In genomic region chr12:117756010-117756409, GRCm38 (mm10) we compare ENCODE assay signal across 9 mouse cellular contexts. TPM values are rescaled to one million over a fixed set of nuclear protein-coding genes. Genes with fewer than 3 reads are reported as not detected.
DNase-seq lines count a peak whose midpoint lies in the region; ATAC-seq lines count a peak whose summit lies in the region.
"Had no signal": no experiment of that assay in that cellular context is flagged by ENCODE, and none has a peak within 500 bp of the region (broad histone marks: within the 10 kb centered on the region; RNA-seq: fewer than 3 reads in every experiment).

No protein-coding gene starts in this region.

- WGBS in heart, embryonic 16.5 days, result 19% methylated on average over 7 of the region's 7 CpGs
- 31% methylated on average over 7 of the region's 7 CpGs for WGBS in lung, embryonic 16.5 days

- no peak overlapping the region for H3K4me2 ChIP-seq in heart, embryonic 16.5 days (ENCODE audit: low read depth, low read length)
- no peak overlapping the region for H3K4me2 ChIP-seq in lung, embryonic 16.5 days (ENCODE audit: low read depth, low read length)
- H3K4me2 ChIP-seq: hindbrain, embryonic 15.5 days; limb, embryonic 12.5 days had no signal

- intact Hi-C loops in gastrocnemius, postnatal 36 days (cut with DNase I), result no loop called here

- no peaks in the 10 kb centered on the region for H3K27me3 ChIP-seq in heart, embryonic 16.5 days (ENCODE audit: control insufficient read depth, insufficient read depth, low read length)
- H3K27me3 ChIP-seq in lung, embryonic 16.5 days (ENCODE audit: control insufficient read depth, insufficient read depth, low read depth, low read length), result no peaks in the 10 kb centered on the region
- H3K27me3 ChIP-seq: hindbrain, embryonic 15.5 days had no signal

- H3K36me3 ChIP-seq in heart, embryonic 16.5 days (ENCODE audit: control insufficient read depth, insufficient read depth), result no peaks in the 10 kb centered on the region
- H3K36me3 ChIP-seq in lung, embryonic 16.5 days (ENCODE audit: control insufficient read depth, insufficient read depth, low read length), result peaks cover 3% of the 10 kb centered on the region; the same call in 1 of the 2 replicates
- H3K36me3 ChIP-seq: limb, embryonic 12.5 days had no signal

- H3K9me3 ChIP-seq in heart, embryonic 16.5 days (replicated peaks; ENCODE audit: control insufficient read depth, low read length), result no peaks in the 10 kb centered on the region
- no peaks in the 10 kb centered on the region for H3K9me3 ChIP-seq in lung, embryonic 16.5 days (ENCODE audit: control insufficient read depth, low read length)
- H3K9me3 ChIP-seq: hindbrain, embryonic 15.5 days; limb, embryonic 12.5 days had no signal

- peak; percentile 11 for DNase-seq in CD4-positive helper T cell, adult 2 months (ENCODE audit: low read depth, low spot score)
- DNase-seq in CD4-positive, CD25-positive, alpha-beta regulatory T cell, adult 2 months (ENCODE audit: low read depth, low spot score), result peak; percentile 34
- DNase-seq in frontal cortex, adult 2 months (ENCODE audit: extremely low spot score in 1 of 2, low spot score in 1 of 2), result no peak
- DNase-seq in gastrocnemius, postnatal 36 days, result no peak
- no peak for DNase-seq in urinary bladder, adult 2 months (ENCODE audit: low spot score)

- H3K4me3 ChIP-seq in heart, embryonic 16.5 days (ENCODE audit: low read length), result no peak overlapping the region
- no peak overlapping the region for H3K4me3 ChIP-seq in lung, embryonic 16.5 days (ENCODE audit: low read length)
- H3K4me3 ChIP-seq: hindbrain, embryonic 15.5 days; limb, embryonic 12.5 days had no signal

- ATAC-seq in heart, embryonic 16.5 days (replicated peaks; ENCODE audit: extremely low read depth, insufficient read depth, low FRiP score), result peak; percentile 58
- ATAC-seq in lung, embryonic 16.5 days (ENCODE audit: low read depth), result peak; percentile 37; the same call in 1 of the 2 replicates

- H3K27ac ChIP-seq in heart, embryonic 16.5 days (ENCODE audit: low read length), result peak overlapping the region; percentile 68
- H3K27ac ChIP-seq in lung, embryonic 16.5 days (ENCODE audit: low read length), result no peak overlapping the region
- H3K27ac ChIP-seq: hindbrain, embryonic 15.5 days; limb, embryonic 12.5 days had no signal

- H3K9ac ChIP-seq in heart, embryonic 16.5 days (ENCODE audit: low read length), result no peak overlapping the region
- no peak overlapping the region for H3K9ac ChIP-seq in lung, embryonic 16.5 days (ENCODE audit: low read length)
- H3K9ac ChIP-seq: hindbrain, embryonic 15.5 days; limb, embryonic 12.5 days had no signal

- peaks cover 13% of the 10 kb centered on the region for H3K4me1 ChIP-seq in heart, embryonic 16.5 days (ENCODE audit: control insufficient read depth, insufficient read depth, low read length)
- H3K4me1 ChIP-seq in lung, embryonic 16.5 days (replicated peaks; ENCODE audit: control insufficient read depth, insufficient read depth, low read length), result peaks cover 3% of the 10 kb centered on the region

RNA-seq across cellular contexts. Expression of gene Cdca7l, which starts 48.1 kb away (rescaled TPM):
- polyA plus RNA-seq in heart, embryonic 16.5 days (2015; fragmentation: Nextera tagmentation; extraction: Ambion mirVana), result 14.9 and 17.4 TPM in 2 replicates
- 47.2 and 54.6 TPM in 2 replicates for polyA plus RNA-seq in lung, embryonic 16.5 days (2015; fragmentation: Nextera tagmentation; extraction: Ambion mirVana)
- 7.1 and 7.2 TPM in 2 replicates for polyA plus RNA-seq in frontal cortex, adult 2 months (2012; rRNA removed)
- under 1 TPM; 0.20 to 0.27 TPM for total RNA-seq in gastrocnemius, postnatal 36 days (2021)
- 8.7 and 9.9 TPM in 2 replicates for polyA plus RNA-seq in urinary bladder, adult 2 months (2012; rRNA removed)

Comparison
In these comparisons a context has a peak if more than half of its experiments do, and no peak if none do; other contexts are left out.
1. DNase-seq: peak in CD4-positive helper T cell, adult 2 months (single experiment) and CD4-positive, CD25-positive, alpha-beta regulatory T cell, adult 2 months (single experiment); none in frontal cortex, adult 2 months (0 of 2), gastrocnemius, postnatal 36 days (0 of 2) and urinary bladder, adult 2 months (single experiment).